Mouse (Mus musculus): ENCODE results near the gene Snx6. TPM values are rescaled to one million over a fixed set of nuclear protein-coding genes. Genes with fewer than 3 reads are reported as not detected.

The Snx6 gene
- polyA plus RNA-seq, 1 experiment from 2014 or later: 131 TPM

- 64% methylated on average over 1 of the region's 1 CpGs for WGBS
Observed at GRCm38 (mm10) chr12:54828043-54828442, 32.5 kb upstream of the Snx6 start.

GRCm38 (mm10) chr12:54825202-54825601, 29.7 kb upstream of the Snx6 start:
- 100% methylated on average over 3 of the region's 3 CpGs for WGBS
- Histone ChIP-seq H3K27me3 (replicated peaks) (no peaks in the 10 kb centered on the region), H3K36me3 (no peaks in the 10 kb centered on the region), H3K9me3 (replicated peaks) (no peaks in the 10 kb centered on the region), H3K4me2 (no peak overlapping the region), H3K4me3 (replicated peaks) (no peak overlapping the region), H3K9ac (replicated peaks) (no peak overlapping the region), H3K27ac (replicated peaks) (no peak overlapping the region), H3K4me1 (no peaks in the 10 kb centered on the region)
- no peak for ATAC-seq (ENCODE audit: low FRiP score)

More at GRCm38 (mm10) chr12:54828043-54828442, 32.5 kb upstream of the Snx6 start:
- H3K36me3 ChIP-seq: no peaks in the 10 kb centered on the region
- H3K27me3 ChIP-seq (replicated peaks): no peaks in the 10 kb centered on the region
- H3K27ac ChIP-seq (replicated peaks): no peak overlapping the region
- ATAC-seq (ENCODE audit: low FRiP score): no peak
- no peak overlapping the region for H3K9ac ChIP-seq (replicated peaks)
- H3K9me3 ChIP-seq (replicated peaks): no peaks in the 10 kb centered on the region
- no peaks in the 10 kb centered on the region for H3K4me1 ChIP-seq
- H3K4me2 ChIP-seq: no peak overlapping the region
- H3K4me3 ChIP-seq (replicated peaks): no peak overlapping the region

DNA sequence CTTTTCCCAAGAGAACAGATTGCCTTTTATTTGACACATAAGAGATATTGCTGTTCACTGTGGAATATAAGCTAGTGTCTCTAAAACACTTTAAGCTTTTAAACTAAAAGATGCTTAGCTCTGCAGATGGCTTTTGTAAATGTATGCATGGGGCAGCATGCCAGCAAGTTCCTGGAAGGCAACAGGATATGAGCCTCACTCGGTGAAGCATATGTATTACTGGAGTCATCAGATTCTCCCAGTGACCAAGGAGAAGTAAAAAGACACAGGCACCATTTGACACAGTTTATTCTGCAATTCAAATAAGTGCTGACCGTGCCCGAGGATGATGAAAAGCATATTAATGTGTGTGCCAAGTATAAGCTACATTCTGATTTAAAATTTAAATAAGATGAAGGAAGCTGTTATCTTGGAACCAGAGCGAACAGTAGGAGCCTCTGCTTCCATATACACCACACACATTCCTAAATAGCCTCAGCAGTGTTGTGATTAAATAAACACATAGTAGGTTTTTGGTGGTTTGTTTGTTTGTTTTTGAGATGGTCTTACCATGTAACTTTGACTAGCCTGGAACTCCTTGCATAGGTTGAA, 27.4 kb upstream of the Snx6 start:
- H3K4me3 ChIP-seq (replicated peaks): no peak overlapping the region
- WGBS: 49% methylated on average over 4 of the region's 4 CpGs
- H3K27me3 ChIP-seq (replicated peaks): no peaks in the 10 kb centered on the region
- H3K27ac ChIP-seq (replicated peaks): no peak overlapping the region
- no peaks in the 10 kb centered on the region for H3K4me1 ChIP-seq
- no peaks in the 10 kb centered on the region for H3K36me3 ChIP-seq
- H3K9ac ChIP-seq (replicated peaks): no peak overlapping the region
- no peak for ATAC-seq (ENCODE audit: low FRiP score)
- H3K9me3 ChIP-seq (replicated peaks): no peaks in the 10 kb centered on the region
- H3K4me2 ChIP-seq: no peak overlapping the region

DNA sequence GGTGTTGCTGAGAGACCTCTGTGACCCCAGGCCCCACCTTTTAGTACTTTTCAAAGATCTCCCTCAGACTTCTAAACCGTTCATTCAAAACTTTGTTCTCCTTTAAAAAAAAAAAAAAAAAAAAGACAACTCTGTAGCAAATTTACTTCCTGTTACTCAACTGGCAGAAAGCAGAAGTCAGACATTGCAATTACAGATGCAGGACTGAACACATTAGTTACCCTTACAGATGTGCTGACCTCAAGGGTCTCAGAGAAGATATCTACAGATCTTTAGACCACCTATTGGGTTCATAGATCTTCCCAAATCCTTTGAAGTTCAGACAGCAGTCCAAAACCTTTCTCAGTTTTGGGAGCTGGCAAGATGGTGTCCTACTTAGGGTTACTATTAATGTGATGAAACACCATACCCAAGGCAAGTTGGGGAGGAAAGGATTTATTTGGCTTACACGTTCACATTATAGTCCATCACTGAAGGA, 25.2 kb upstream of the Snx6 start:
- H3K4me2 ChIP-seq: no peak overlapping the region
- H3K4me3 ChIP-seq (replicated peaks): no peak overlapping the region
- no peak overlapping the region for H3K9ac ChIP-seq (replicated peaks)
- ATAC-seq (ENCODE audit: low FRiP score): no peak
- no peaks in the 10 kb centered on the region for H3K4me1 ChIP-seq
- no peaks in the 10 kb centered on the region for H3K36me3 ChIP-seq
- WGBS: 38% methylated on average over 2 of the region's 2 CpGs
- no peaks in the 10 kb centered on the region for H3K9me3 ChIP-seq (replicated peaks)
- H3K27ac ChIP-seq (replicated peaks): no peak overlapping the region
- no peaks in the 10 kb centered on the region for H3K27me3 ChIP-seq (replicated peaks)

DNA sequence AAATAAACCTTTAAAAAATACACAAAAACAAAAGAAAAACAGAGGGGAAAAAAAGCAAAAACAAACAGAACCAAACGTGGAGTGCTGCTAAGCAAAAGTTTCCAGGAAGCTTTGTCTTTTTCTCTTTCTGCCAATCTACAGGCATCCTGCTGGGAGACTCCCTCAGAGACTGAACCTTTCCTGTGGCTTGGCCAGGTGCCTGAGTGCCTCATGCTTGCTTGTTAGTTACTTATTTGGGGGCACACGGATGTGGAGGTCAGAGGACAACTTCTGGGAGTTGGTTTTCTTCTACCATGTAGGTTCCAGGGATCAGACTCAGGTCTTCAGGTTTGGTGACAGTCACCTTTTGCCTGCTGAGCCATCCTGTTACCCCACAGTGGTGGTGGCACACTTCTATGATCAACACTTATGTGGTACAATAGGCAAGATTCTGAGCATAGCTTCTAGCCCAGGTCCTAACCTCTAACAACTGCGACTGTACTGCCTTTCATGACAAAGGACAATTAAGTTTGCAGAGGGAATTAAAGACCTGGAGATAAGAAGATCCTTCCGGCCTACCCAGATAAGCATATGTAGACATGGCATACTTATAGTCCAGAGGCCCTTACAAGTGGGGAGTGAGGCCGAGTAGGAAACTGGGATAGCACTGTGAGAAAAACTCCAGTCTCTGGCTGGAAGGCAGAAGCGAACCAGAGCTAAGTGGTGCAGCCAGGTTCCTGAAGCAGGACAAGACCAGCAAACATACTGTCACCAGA, 23.9 kb upstream of the Snx6 start:
- H3K4me1 ChIP-seq: no peaks in the 10 kb centered on the region
- H3K4me3 ChIP-seq (replicated peaks): no peak overlapping the region
- H3K4me2 ChIP-seq: no peak overlapping the region
- H3K27me3 ChIP-seq (replicated peaks): no peaks in the 10 kb centered on the region
- no peaks in the 10 kb centered on the region for H3K9me3 ChIP-seq (replicated peaks)
- no peak overlapping the region for H3K27ac ChIP-seq (replicated peaks)
- H3K36me3 ChIP-seq: no peaks in the 10 kb centered on the region
- WGBS: 73% methylated on average over 6 of the region's 6 CpGs
- ATAC-seq (ENCODE audit: low FRiP score): no peak
- no peak overlapping the region for H3K9ac ChIP-seq (replicated peaks)

DNA sequence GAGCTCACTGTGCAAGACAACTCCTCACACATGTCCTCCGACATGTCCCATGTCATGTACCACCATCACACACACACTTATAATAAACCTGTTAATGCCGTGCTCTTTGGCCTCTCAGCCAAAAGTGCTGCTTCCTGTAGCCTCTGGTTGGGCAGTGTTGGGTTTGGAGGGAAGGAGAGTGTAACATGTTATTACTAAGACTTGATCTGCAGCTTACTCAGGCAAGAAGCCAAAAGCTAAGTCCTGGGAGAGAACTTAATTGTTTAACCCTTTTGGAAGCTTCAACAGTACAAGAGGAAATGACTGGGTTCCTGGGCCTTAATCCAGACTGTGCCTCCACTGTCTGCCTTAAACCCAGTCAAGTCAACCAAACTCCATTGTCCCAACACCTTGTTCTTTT, 14.6 kb upstream of the Snx6 start:
- H3K9me3 ChIP-seq (replicated peaks): no peaks in the 10 kb centered on the region

DNA sequence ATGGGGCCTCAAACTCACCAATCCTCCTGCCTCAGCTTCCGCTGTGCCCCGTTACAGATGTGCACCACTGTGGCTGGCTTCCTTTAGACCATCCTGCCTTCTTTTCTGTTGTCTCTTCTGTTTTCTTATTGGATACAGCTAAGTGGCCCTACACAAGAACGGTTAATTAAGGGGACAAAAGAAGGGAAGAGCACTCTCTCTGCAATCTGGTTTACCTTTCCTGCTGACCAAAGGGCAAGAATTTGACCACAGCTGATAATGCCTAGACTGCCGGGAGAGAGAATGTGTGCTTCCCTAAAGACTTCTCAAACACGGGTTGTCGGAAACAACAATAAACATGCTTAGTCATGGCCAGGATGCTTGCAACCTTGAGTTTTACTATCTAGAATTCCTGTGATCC, 12.0 kb upstream of the Snx6 start:
- H3K4me2 ChIP-seq: no peak overlapping the region
- 69% methylated on average over 6 of the region's 6 CpGs for WGBS
- H3K27me3 ChIP-seq (replicated peaks): no peaks in the 10 kb centered on the region
- no peak overlapping the region for H3K9ac ChIP-seq (replicated peaks)
- no peaks in the 10 kb centered on the region for H3K4me1 ChIP-seq
- H3K4me3 ChIP-seq (replicated peaks): no peak overlapping the region
- no peak overlapping the region for H3K27ac ChIP-seq (replicated peaks)
- ATAC-seq (ENCODE audit: low FRiP score): no peak
- H3K9me3 ChIP-seq (replicated peaks): no peaks in the 10 kb centered on the region
- no peaks in the 10 kb centered on the region for H3K36me3 ChIP-seq

More for the DNA sequence above, 14.6 kb upstream of the Snx6 start:
- Histone ChIP-seq H3K9ac (replicated peaks) (no peak overlapping the region), H3K36me3 (no peaks in the 10 kb centered on the region), H3K27ac (replicated peaks) (no peak overlapping the region), H3K27me3 (replicated peaks) (no peaks in the 10 kb centered on the region), H3K4me3 (replicated peaks) (no peak overlapping the region), H3K4me1 (no peaks in the 10 kb centered on the region), H3K4me2 (no peak overlapping the region)
- no peak for ATAC-seq (ENCODE audit: low FRiP score)
- WGBS: 92% methylated on average over 2 of the region's 2 CpGs

GRCm38 (mm10) chr12:54806131-54806530, 10.6 kb upstream of the Snx6 start:
- Histone ChIP-seq H3K4me2 (no peak overlapping the region), H3K9me3 (replicated peaks) (no peaks in the 10 kb centered on the region), H3K4me3 (replicated peaks) (no peak overlapping the region), H3K27ac (replicated peaks) (no peak overlapping the region), H3K9ac (replicated peaks) (no peak overlapping the region), H3K4me1 (no peaks in the 10 kb centered on the region), H3K27me3 (replicated peaks) (no peaks in the 10 kb centered on the region), H3K36me3 (no peaks in the 10 kb centered on the region)
- 74% methylated on average over 6 of the region's 6 CpGs for WGBS
- ATAC-seq (ENCODE audit: low FRiP score): no peak

DNA sequence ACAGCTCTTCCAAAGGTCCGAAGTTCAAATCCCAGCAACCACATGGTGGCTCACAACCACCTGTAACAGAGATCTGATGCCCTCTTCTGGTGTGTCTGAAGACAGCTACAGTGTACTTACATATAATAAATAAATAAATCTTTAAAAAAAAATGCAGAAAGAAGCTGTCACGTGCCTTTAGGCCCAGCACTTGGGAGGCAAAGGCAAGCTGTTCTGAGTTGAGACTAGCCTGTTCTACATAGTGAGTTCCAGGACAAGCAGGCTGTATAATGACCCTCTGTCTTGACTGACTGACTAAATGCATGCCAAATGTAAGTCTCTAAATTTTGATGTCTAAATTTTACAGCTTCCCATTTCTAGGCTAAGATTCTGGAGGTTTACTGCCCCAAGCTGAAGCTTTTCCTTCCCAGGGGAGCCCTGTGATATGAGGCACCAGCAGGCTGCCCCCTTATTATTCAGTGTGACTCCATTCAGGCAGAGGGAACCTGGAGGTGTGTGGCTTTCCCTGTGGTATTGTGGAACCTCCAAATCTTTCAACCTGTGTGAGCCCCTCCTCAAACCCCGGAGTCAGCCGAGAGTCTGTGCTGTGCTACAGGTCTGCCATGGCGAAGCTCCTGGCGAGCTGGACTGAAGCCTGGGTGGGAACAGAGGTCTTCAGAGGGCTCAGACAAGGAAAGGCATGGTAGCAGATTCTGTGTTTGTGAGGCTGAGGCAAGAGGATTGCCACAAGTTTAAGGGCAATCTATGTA, 9.9 kb upstream of the Snx6 start:
- WGBS: 80% methylated on average over 6 of the region's 6 CpGs
- H3K9me3 ChIP-seq (replicated peaks): no peaks in the 10 kb centered on the region
- ATAC-seq (ENCODE audit: low FRiP score): no peak

GRCm38 (mm10) chr12:54803531-54803930, 8.0 kb upstream of the Snx6 start:
- WGBS: 93% methylated on average over 3 of the region's 3 CpGs
- Histone ChIP-seq H3K9me3 (replicated peaks) (no peaks in the 10 kb centered on the region), H3K27me3 (replicated peaks) (no peaks in the 10 kb centered on the region), H3K27ac (replicated peaks) (no peak overlapping the region), H3K4me2 (no peak overlapping the region), H3K4me3 (replicated peaks) (no peak overlapping the region), H3K4me1 (no peaks in the 10 kb centered on the region), H3K9ac (replicated peaks) (no peak overlapping the region), H3K36me3 (no peaks in the 10 kb centered on the region)
- ATAC-seq (ENCODE audit: low FRiP score): no peak

More for the DNA sequence above, 9.9 kb upstream of the Snx6 start:
- H3K9ac ChIP-seq (replicated peaks): no peak overlapping the region
- no peak overlapping the region for H3K4me2 ChIP-seq
- H3K4me1 ChIP-seq: no peaks in the 10 kb centered on the region
- H3K27me3 ChIP-seq (replicated peaks): no peaks in the 10 kb centered on the region
- H3K4me3 ChIP-seq (replicated peaks): no peak overlapping the region
- no peak overlapping the region for H3K27ac ChIP-seq (replicated peaks)
- no peaks in the 10 kb centered on the region for H3K36me3 ChIP-seq

DNA sequence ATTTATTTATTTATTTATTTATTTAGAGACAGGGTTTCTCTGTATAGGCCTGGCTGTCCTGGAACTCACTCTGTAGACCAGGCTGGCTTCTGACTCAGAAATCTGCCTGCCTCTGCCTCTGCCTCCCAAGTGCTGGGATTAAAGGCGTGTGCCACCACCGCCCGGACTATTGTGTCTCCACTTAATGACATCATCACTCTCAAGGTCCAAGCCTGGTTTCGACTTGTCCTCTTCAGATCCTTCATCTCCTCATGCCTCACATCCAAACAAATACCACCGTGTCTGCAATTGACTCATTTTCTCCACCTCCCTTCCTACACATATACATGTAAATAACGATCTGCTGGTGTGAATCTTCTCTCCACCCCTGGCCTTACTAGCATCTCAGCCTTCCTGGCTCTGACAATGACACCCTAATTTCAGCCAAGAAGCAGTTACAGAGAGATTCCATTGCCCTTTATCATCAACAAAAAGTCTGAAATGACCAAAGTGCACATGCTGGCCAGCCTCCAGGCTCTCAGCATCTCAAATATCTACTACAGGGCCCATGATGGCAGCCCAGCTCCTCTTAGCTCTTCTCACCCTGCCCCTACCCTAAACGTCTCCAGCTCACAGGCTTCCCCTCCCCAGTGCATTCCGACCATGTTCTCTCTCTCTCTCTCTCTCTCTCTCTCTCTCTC, 1.2 kb upstream of the Snx6 start:
- ATAC-seq (ENCODE audit: low FRiP score): no peak
- H3K36me3 ChIP-seq: no peaks in the 10 kb centered on the region
- H3K4me2 ChIP-seq: no peak overlapping the region
- H3K4me3 ChIP-seq (replicated peaks): no peak overlapping the region
- H3K4me1 ChIP-seq: peaks cover 23% of the 10 kb centered on the region
- 92% methylated on average over 8 of the region's 8 CpGs for WGBS
- H3K27me3 ChIP-seq (replicated peaks): no peaks in the 10 kb centered on the region
- H3K27ac ChIP-seq (replicated peaks): no peak overlapping the region
- H3K9ac ChIP-seq (replicated peaks): no peak overlapping the region
- H3K9me3 ChIP-seq (replicated peaks): no peaks in the 10 kb centered on the region
